8 mouse cellular contexts compared by ENCODE assay signal in genomic region chr4:120404247-120404646, GRCm38 (mm10). TPM values are rescaled to one million over a fixed set of nuclear protein-coding genes. Genes with fewer than 3 reads are reported as not detected.
DNase-seq lines count a peak whose midpoint lies in the region; ATAC-seq and TF ChIP-seq lines count a peak whose summit lies in the region.

No protein-coding gene starts in this region.

- peaks cover 65% of the 10 kb centered on the region for H3K4me1 ChIP-seq in erythroblast, embryonic 14.5 days (ENCODE audit: control insufficient read depth)
- peaks cover 13% of the 10 kb centered on the region for H3K4me1 ChIP-seq in embryonic facial prominence, embryonic 13.5 days
- peaks cover 27% of the 10 kb centered on the region for H3K4me1 ChIP-seq in midbrain, embryonic 13.5 days (replicated peaks)

- no peak for TF ChIP-seq CTCF in layer of hippocampus, adult 2 months (conservative IDR thresholded peaks at IDR 0.05)

- ATAC-seq in erythroblast, adult 5-6 weeks (replicated peaks; ENCODE audit: low FRiP score, poor library complexity, severe bottlenecking), result no peak
- no peak for ATAC-seq in embryonic facial prominence, embryonic 13.5 days (ENCODE audit: insufficient number of reproducible peaks, insufficient read depth, low FRiP score, low TSS enrichment, low read depth)
- no peak for ATAC-seq in midbrain, embryonic 13.5 days

- H3K9me3 ChIP-seq in erythroblast, embryonic 14.5 days (ENCODE audit: control insufficient read depth, low read length), result no peaks in the 10 kb centered on the region
- H3K9me3 ChIP-seq in embryonic facial prominence, embryonic 13.5 days, result no peaks in the 10 kb centered on the region
- no peaks in the 10 kb centered on the region for H3K9me3 ChIP-seq in midbrain, embryonic 13.5 days

- no peak for DNase-seq in layer of hippocampus, adult 2 months (ENCODE audit: low spot score in 2 of 2)
- no peak for DNase-seq in layer of hippocampus, adult 9-11 months
- no peak for DNase-seq in right cerebral cortex, adult 2 months (ENCODE audit: low spot score in 2 of 2)
- no peak for DNase-seq in right cerebral cortex, postnatal 4 days

- no peak overlapping the region for H3K9ac ChIP-seq in embryonic facial prominence, embryonic 13.5 days
- no peak overlapping the region; the same call in 1 of the 2 replicates for H3K9ac ChIP-seq in midbrain, embryonic 13.5 days (replicated peaks)

- 0 out of 2 replicates have a peak overlapping the region, but pooled peaks have one; percentile 61 for H3K4me2 ChIP-seq in embryonic facial prominence, embryonic 13.5 days
- H3K4me2 ChIP-seq in midbrain, embryonic 13.5 days (replicated peaks), result peak overlapping the region; percentile 61; the same call in 1 of the 2 replicates

- no peaks in the 10 kb centered on the region for H3K36me3 ChIP-seq in erythroblast, embryonic 14.5 days (ENCODE audit: control insufficient read depth)
- no peaks in the 10 kb centered on the region for H3K36me3 ChIP-seq in embryonic facial prominence, embryonic 13.5 days
- H3K36me3 ChIP-seq in midbrain, embryonic 13.5 days, result no peaks in the 10 kb centered on the region

- no peaks in the 10 kb centered on the region for H3K27me3 ChIP-seq in erythroblast, embryonic 14.5 days (ENCODE audit: control insufficient read depth)
- H3K27me3 ChIP-seq in embryonic facial prominence, embryonic 13.5 days, result no peaks in the 10 kb centered on the region
- H3K27me3 ChIP-seq in midbrain, embryonic 13.5 days, result no peaks in the 10 kb centered on the region

- H3K4me3 ChIP-seq in erythroblast, embryonic 14.5 days (replicated peaks), result peak overlapping the region; percentile 92
- H3K4me3 ChIP-seq in layer of hippocampus, adult 2 months, result peak overlapping the region; percentile 80
- no peak overlapping the region for H3K4me3 ChIP-seq in embryonic facial prominence, embryonic 13.5 days
- H3K4me3 ChIP-seq in midbrain, embryonic 13.5 days (replicated peaks), result no peak overlapping the region

- 0 out of 2 replicates have a peak overlapping the region, but pooled peaks have one; percentile 85 for H3K27ac ChIP-seq in layer of hippocampus, adult 2 months
- no peak overlapping the region for H3K27ac ChIP-seq in embryonic facial prominence, embryonic 13.5 days
- H3K27ac ChIP-seq in midbrain, embryonic 13.5 days, result 0 out of 2 replicates have a peak overlapping the region, but pooled peaks have one; percentile 39

RNA-seq across cellular contexts. Expression of gene Scmh1, which starts 0.8 kb away (rescaled TPM):
- 4.9 and 8.4 TPM in 2 replicates for polyA plus RNA-seq in erythroblast, embryonic 14.5 days (2012)
- total RNA-seq in erythroblast, adult 5-6 weeks (2015; ENCODE audit: low replicate concordance), result 7.3 and 9.8 TPM in 2 replicates
- 3.2 and 4.7 TPM in 2 replicates for total RNA-seq in erythroblast, adult 5-6 weeks (2017; ENCODE audit: low replicate concordance)
- 10 to 100 TPM; 87.9 to 92.3 TPM for total RNA-seq in layer of hippocampus, adult 2 months (2021)
- polyA plus RNA-seq in embryonic facial prominence, embryonic 13.5 days (2015; fragmentation: Nextera tagmentation; extraction: Ambion mirVana), result 48.7 and 54.5 TPM in 2 replicates
- 77.4 and 79.9 TPM in 2 replicates for polyA plus RNA-seq in midbrain, embryonic 13.5 days (2015; fragmentation: Nextera tagmentation; extraction: Ambion mirVana)

Comparison
In these comparisons a context has a peak if more than half of its experiments do, and no peak if none do; other contexts are left out.
1. H3K4me3 ChIP-seq: peak in erythroblast, embryonic 14.5 days (single experiment) and layer of hippocampus, adult 2 months (single experiment); none in embryonic facial prominence, embryonic 13.5 days (single experiment) and midbrain, embryonic 13.5 days (single experiment).